ENCODE assay signal across 8 mouse cellular contexts in genomic region chr4:48051674-48052121, GRCm38 (mm10). TPM values are rescaled to one million over a fixed set of nuclear protein-coding genes. Genes with fewer than 3 reads are reported as not detected.
A peak's percentile ranks its signal among the peaks of the same experiment; 100 is the strongest.
DNase-seq lines count a peak whose midpoint lies in the region; ATAC-seq and TF ChIP-seq lines count a peak whose summit lies in the region.

No protein-coding gene starts in this region.

- H3K9me3 ChIP-seq in kidney, postnatal 0 days (replicated peaks; ENCODE audit: low read length): no peaks in the 10 kb centered on the region
- no peaks in the 10 kb centered on the region for H3K9me3 ChIP-seq in hindbrain, embryonic 11.5 days (ENCODE audit: control insufficient read depth, low read length)

- peaks cover 79% of the 10 kb centered on the region for H3K27me3 ChIP-seq in kidney, postnatal 0 days (ENCODE audit: insufficient read depth, low read length)
- peaks cover 2% of the 10 kb centered on the region; the same call in 1 of the 2 replicates for H3K27me3 ChIP-seq in kidney, adult 2 months (replicated peaks; ENCODE audit: control insufficient read depth, insufficient read depth, low read length)
- H3K27me3 ChIP-seq in hindbrain, embryonic 11.5 days (ENCODE audit: control insufficient read depth, insufficient read depth, low read length): peaks cover 58% of the 10 kb centered on the region

- H3K27ac ChIP-seq in kidney, postnatal 0 days: no peak overlapping the region
- H3K27ac ChIP-seq in kidney, adult 2 months (ENCODE audit: insufficient read depth, low read depth, low read length): no peak overlapping the region
- H3K27ac ChIP-seq in hindbrain, embryonic 11.5 days (ENCODE audit: low read depth, low read length): no peak overlapping the region

- peak; percentile 17 for DNase-seq in kidney, postnatal 0 days (ENCODE audit: low spot score)
- DNase-seq in kidney, adult 2 months: no peak
- peak; percentile 36 for DNase-seq in embryo, embryonic 9.5 days (ENCODE audit: extremely low spot score)
- DNase-seq in hindbrain, embryonic 11.5 days (ENCODE audit: low spot score): peak; percentile 34
- no peak for DNase-seq in right cerebral cortex, postnatal 25 days
- no peak for DNase-seq in ovary, postnatal 14 days (ENCODE audit: low spot score)
- no peak for DNase-seq in left cerebral cortex, postnatal 25 days (ENCODE audit: low spot score in 2 of 2)

- no peak; the same call in 1 of the 2 replicates for TF ChIP-seq CTCF in kidney, postnatal 0 days (IDR thresholded peaks at IDR 0.05; ENCODE audit: low read depth)
- TF ChIP-seq CTCF in kidney, adult 2 months (conservative IDR thresholded peaks at IDR 0.05; ENCODE audit: insufficient read depth, insufficient read length, low read depth, low read length): no peak

- WGBS in kidney, postnatal 0 days: 4% methylated on average over 37 of the region's 37 CpGs
- WGBS in kidney, adult 2 months: 6% methylated on average over 37 of the region's 37 CpGs
- WGBS in hindbrain, embryonic 11.5 days: 2% methylated on average over 35 of the region's 37 CpGs

- peak; percentile 66; the same call in 1 of the 2 replicates for ATAC-seq in kidney, postnatal 0 days (replicated peaks; ENCODE audit: low FRiP score, low read depth)
- no peak for ATAC-seq in hindbrain, embryonic 11.5 days (ENCODE audit: low FRiP score)
- peak; percentile 10; the same call in 1 of the 2 replicates for ATAC-seq in megakaryocyte progenitor cell, adult 5-6 weeks (replicated peaks; ENCODE audit: poor library complexity)

- H3K4me1 ChIP-seq in kidney, postnatal 0 days (replicated peaks; ENCODE audit: insufficient read depth, low read length): peaks cover 25% of the 10 kb centered on the region; the same call in 1 of the 2 replicates
- H3K4me1 ChIP-seq in kidney, adult 2 months (ENCODE audit: control insufficient read depth, insufficient read depth, low read length): no peaks in the 10 kb centered on the region
- peaks cover 16% of the 10 kb centered on the region for H3K4me1 ChIP-seq in hindbrain, embryonic 11.5 days (replicated peaks; ENCODE audit: control insufficient read depth, insufficient read depth, low read length)

- TF ChIP-seq POLR2A in kidney, adult 2 months (IDR thresholded peaks at IDR 0.05; ENCODE audit: low read depth, low read length): no peak

- H3K36me3 ChIP-seq in kidney, postnatal 0 days (ENCODE audit: insufficient read depth, low read length): no peaks in the 10 kb centered on the region
- no peaks in the 10 kb centered on the region for H3K36me3 ChIP-seq in kidney, adult 2 months (ENCODE audit: control insufficient read depth, insufficient read depth, low read length)
- no peaks in the 10 kb centered on the region for H3K36me3 ChIP-seq in hindbrain, embryonic 11.5 days (ENCODE audit: control insufficient read depth, insufficient read depth, low read length)

- intact Hi-C loops in left cerebral cortex, postnatal 25 days (cut with DNase I): no loop called here

- H3K9ac ChIP-seq in kidney, postnatal 0 days (ENCODE audit: low read depth, low read length): 0 out of 2 replicates have a peak overlapping the region, but pooled peaks have one; percentile 35
- H3K9ac ChIP-seq in hindbrain, embryonic 11.5 days (ENCODE audit: low read depth, low read length): peak overlapping the region; percentile 40; the same call in 1 of the 2 replicates

- H3K4me2 ChIP-seq in kidney, postnatal 0 days (ENCODE audit: low read length): peak overlapping the region; percentile 64
- peak overlapping the region; percentile 53 for H3K4me2 ChIP-seq in hindbrain, embryonic 11.5 days (replicated peaks; ENCODE audit: low read depth, low read length)

- peak overlapping the region; percentile 28 for H3K4me3 ChIP-seq in kidney, postnatal 0 days (replicated peaks; ENCODE audit: low read depth, low read length)
- no peak overlapping the region for H3K4me3 ChIP-seq in kidney, adult 2 months (ENCODE audit: insufficient read depth, low read depth, low read length)
- peak overlapping the region; percentile 27 for H3K4me3 ChIP-seq in hindbrain, embryonic 11.5 days (ENCODE audit: low read depth, low read length)

RNA-seq across cellular contexts. Expression of gene Nr4a3, which starts 6.7 kb away (rescaled TPM):
- polyA plus RNA-seq in kidney, postnatal 0 days (2015; fragmentation: Nextera tagmentation; extraction: Ambion mirVana): 0.04 and 0.10 TPM in 2 replicates
- polyA plus RNA-seq in kidney, adult 2 months (2012; rRNA removed): 0.30 and 0.72 TPM in 2 replicates
- 1.2 and 1.7 TPM in 2 replicates for polyA plus RNA-seq in hindbrain, embryonic 11.5 days (2014; fragmentation: Nextera tagmentation; extraction: Ambion mirVana)
- 0.59 and 0.88 TPM in 2 replicates for total RNA-seq in megakaryocyte progenitor cell, adult 5-6 weeks (2015)
- total RNA-seq in megakaryocyte progenitor cell, adult 5-6 weeks (2017): 0.20 and 2.5 TPM in 2 replicates
- total RNA-seq in left cerebral cortex, postnatal 25 days (2021): 10 to 100 TPM; 22.0 to 26.3 TPM

Comparison
In these comparisons a context has a peak if more than half of its experiments do, and no peak if none do; other contexts are left out.
1. DNase-seq: peak in kidney, postnatal 0 days (single experiment), embryo, embryonic 9.5 days (single experiment) and hindbrain, embryonic 11.5 days (single experiment); none in kidney, adult 2 months (single experiment), right cerebral cortex, postnatal 25 days (single experiment), ovary, postnatal 14 days (single experiment) and left cerebral cortex, postnatal 25 days (0 of 2).